Mouse (Mus musculus) spleen, postnatal 36 days (tissue): ENCODE data around the gene Mecp2.
"Not testable (repeated sequence)": the region's sequence is repeated elsewhere in the genome, so short reads cannot be mapped to it uniquely, and the experiment has no call there.

Experiments used
- DNase-seq, 2 experiments: peaks; one replicate each; pipeline ENCODE4 v3.0.0; 2022; ENCODE audit warnings: low spot score in 2 of 2, mixed read lengths in 1 of 2

The Mecp2 gene

DNA sequence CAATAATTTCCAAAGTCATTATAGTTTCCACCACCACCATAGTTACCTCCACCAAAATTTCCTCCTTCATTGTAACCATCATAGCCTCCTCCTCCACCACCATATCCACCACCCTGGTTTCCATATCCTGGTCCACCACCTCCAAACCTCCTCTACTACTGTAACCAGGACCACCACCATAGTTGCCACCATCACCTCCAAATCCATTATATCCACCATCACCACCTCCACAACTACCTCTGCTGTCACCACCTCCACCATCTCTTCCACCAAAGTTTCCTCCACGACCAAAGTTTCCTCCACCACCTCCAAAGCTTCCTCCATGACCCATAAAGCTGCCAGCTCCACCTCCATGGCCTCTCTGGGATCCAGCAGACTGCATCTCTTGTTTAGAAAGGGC is at the start of gene Mecp2:
Gene Mecp2, minus strand, starts transcription at position 101 of the 400 bp plus-strand sequence.
- DNase-seq: not testable (repeated sequence)

GRCm38 (mm10) chrX:74176959-74177358 is 41.8 kb upstream of the Mecp2 start, which contains the start of gene Tktl1:
Tktl1 (plus strand) TSS chrX:74177259.
- no peak for DNase-seq

- no peak for DNase-seq
Observed at GRCm38 (mm10) chrX:74167738-74168137, 32.6 kb upstream of the Mecp2 start, which contains the start of gene Tex28. Tex28 (minus strand) TSS chrX:74167838.

DNA sequence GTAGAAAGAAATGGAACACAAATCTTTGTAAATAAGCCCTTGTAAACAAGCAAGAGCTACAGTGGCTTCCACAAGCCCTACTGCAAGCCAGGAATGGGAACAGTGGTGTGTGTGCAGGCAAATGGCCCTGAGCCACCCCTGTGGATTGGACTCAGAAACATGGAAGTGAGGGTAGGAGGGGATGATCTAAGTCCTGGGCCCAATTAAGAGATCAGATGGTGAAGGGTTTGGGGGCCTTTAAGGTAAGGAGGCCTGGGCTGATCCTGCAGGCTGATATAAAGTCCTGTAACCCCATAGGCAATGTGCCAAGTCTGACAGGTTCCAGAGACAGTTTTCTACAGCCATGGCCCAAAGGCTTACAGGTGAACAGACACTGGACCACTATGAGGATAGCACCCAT is 8.0 kb downstream of the Mecp2 start, which contains the start of gene Opn1mw:
Gene Opn1mw, plus strand, starts transcription at position 301 of the 400 bp plus-strand sequence.
- no peak for DNase-seq

DNA sequence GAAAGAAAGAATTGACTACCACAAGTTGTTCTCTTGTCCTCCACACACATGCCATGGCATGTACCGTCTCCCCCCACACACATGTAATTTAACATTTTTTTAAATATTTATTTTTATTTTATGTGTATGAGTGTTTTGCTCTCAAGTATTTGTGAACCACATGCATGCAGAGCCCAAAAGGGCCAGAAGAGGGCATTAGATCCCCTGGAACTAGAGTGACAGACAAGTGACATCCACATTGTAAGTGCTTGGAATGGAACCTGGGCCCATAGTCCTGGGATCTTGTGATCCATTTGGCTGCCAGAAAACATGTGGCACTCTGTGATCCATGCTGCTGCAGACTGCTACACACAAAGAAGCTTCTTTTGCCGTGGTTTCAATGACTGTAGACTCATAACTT is 10.2 kb downstream of the Mecp2 start:
- DNase-seq: peak in 1 of 2 experiments; percentile 19

DNA sequence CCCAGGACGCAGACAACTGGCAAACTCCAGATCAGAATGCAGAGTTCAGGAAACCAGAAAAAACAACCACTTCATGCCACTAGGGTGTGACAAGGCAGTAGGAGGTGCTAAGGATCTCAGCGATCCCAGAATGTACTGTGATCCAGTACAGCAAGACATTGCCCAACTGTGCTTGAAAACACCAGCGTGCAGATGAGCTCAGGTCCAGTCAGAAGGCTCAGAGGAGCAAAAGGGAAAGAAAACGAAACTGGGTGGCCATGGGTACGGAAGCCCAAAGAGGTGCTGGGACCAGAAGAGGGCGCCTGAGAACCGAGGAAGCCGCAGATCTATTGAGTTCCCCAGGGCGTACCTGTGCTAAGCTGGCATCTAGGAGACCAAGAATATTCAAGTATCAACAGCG is 19.7 kb downstream of the Mecp2 start:
- DNase-seq: peak; percentile 67

DNA sequence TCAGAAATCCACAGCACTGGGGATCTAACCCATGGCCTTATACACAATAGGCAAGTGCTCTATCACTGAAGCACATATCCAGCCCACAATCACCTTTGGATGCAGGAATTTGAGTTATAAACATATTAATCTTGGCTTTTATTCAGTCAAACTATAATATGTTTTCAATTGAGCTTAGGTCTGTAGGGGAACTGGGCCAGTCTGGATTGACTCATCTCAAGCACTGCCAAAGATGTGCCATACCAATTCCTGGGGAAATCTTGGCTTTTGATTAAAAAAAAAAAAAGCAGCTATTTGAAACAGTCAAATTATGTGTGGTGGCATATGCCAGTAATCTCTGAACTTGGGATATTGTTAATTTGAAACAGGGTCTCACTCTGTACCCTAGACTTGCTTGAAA is 21.1 kb downstream of the Mecp2 start:
- no peak for DNase-seq

DNA sequence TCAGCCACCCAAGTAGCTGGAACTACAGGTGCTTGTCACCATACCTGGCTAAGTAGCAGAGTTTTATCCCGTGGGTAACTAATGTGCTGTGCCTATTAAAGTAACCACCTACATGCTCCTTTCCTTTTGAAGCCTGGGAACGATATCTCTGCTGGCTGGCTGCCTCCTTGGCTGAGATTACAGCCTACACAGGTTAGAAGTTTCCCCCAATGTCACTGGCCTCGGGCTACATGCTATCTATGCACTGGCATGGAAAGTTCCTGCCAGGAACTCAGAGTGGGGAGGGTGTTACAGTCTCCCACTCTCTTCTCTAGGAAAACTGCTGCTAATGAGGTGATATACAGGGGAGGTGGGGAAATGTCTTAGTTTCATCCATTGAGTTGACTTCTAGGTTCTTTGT is 26.4 kb downstream of the Mecp2 start:
- DNase-seq: no peak

- DNase-seq: no peak
Observed at GRCm38 (mm10) chrX:74105916-74106315, 29.2 kb downstream of the Mecp2 start.

- no peak for DNase-seq
Observed at GRCm38 (mm10) chrX:74103457-74104188, 31.5 kb downstream of the Mecp2 start.

DNA sequence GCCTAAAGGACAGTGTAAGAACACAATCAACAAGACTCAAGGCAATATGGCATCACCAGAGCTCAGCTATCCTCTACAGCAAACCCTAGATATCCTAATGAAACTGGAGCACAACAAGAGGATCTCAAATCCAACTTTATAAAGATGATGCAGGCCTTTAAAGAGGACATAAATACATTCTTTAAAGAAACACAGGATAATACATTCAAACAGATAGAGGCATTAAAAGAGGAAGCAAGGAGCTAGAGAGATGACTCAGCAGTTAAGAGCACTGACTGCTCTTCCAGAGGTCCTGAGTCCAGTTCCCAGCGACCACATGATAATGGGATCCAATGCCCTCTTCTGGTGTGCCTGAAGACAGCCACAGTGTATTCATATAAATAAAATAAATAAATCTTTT is 40.0 kb downstream of the Mecp2 start:
- DNase-seq: no peak

- DNase-seq: peak; percentile 96 to 98
Observed at GRCm38 (mm10) chrX:74085601-74086038, 49.5 kb downstream of the Mecp2 start.

DNA sequence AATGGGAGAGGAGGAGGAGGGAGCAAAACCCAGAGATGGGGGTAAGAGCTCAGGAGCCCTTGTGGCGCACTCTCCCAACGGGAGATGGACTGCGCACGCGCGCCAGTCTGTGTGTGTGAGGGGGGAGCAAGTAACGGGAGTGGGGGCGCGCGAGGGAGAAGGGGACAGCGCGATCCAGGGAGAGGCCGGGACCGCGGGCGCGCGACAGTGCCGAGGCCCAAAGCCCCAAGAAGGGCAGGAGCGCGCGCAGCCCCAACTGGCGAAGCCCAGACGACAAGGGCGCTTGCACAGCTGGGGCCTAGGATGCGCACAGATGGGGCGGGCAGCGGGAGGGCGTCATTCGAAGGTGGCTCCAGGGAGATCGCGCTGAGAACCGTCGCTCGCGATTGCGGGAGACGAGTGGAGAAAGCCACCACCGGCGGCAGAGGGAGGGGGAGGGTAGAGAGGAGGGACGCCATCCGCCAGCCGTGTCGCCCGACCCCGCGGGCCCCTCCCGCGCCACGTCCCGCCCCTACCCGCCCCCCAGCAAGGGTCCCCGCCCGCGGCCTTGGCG is 50.1 kb downstream of the Mecp2 start:
- DNase-seq: peak; percentile 71 to 73

DNA sequence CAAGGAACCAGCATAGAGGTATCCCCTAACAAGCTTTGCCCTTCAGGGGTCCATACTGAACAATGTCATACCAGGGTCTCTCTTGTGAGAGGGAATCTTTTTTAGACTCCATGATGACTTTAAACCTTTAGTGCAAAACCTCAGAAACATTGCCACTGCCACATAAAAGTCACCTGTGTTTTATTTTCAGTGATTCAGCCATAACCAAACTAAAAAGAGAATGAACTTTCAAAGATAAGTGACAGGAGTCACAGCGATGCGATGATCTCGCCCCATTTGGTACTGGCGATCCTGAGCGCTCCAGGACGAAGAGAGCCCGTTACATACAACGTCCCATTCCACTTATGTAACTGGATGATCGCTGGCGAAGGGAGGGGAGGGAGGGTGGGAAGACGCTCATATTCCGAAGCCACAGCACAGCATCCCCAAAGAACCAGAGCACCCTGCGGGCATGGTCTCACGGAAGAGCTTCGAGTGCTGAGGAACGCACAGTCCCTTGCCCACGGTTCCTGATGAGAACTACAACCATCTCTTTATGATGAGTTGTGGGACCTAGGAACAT is 50.8 kb downstream of the Mecp2 start:
- no peak for DNase-seq

DNA sequence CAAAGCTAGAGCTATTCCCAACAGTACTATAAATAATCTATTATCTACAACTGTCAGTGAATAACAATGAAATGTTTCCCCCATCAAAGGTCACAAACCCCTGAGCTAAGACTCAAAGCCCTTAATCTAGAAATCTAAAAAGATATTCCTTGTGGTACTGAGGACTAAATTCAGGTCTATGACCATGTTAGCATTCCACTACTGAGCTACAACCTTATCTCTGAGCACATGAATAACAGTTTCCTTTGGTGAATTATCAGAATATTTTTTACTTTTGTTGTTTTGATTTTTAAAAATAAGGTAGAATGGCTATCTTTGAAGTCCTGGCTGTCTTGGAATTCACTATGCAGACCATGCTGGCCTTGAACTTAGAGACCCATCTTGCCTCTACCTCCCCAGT is 64.4 kb downstream of the Mecp2 start:
- no peak for DNase-seq

- DNase-seq: no peak
Observed at GRCm38 (mm10) chrX:74067891-74068290, 67.3 kb downstream of the Mecp2 start.

GRCm38 (mm10) chrX:74045107-74045506 is 90.1 kb downstream of the Mecp2 start:
- no peak for DNase-seq

- no peak for DNase-seq
Observed at GRCm38 (mm10) chrX:74037702-74038375, 97.3 kb downstream of the Mecp2 start.

GRCm38 (mm10) chrX:74030000-74030399 is 105.2 kb downstream of the Mecp2 start:
- DNase-seq: no peak

DNA sequence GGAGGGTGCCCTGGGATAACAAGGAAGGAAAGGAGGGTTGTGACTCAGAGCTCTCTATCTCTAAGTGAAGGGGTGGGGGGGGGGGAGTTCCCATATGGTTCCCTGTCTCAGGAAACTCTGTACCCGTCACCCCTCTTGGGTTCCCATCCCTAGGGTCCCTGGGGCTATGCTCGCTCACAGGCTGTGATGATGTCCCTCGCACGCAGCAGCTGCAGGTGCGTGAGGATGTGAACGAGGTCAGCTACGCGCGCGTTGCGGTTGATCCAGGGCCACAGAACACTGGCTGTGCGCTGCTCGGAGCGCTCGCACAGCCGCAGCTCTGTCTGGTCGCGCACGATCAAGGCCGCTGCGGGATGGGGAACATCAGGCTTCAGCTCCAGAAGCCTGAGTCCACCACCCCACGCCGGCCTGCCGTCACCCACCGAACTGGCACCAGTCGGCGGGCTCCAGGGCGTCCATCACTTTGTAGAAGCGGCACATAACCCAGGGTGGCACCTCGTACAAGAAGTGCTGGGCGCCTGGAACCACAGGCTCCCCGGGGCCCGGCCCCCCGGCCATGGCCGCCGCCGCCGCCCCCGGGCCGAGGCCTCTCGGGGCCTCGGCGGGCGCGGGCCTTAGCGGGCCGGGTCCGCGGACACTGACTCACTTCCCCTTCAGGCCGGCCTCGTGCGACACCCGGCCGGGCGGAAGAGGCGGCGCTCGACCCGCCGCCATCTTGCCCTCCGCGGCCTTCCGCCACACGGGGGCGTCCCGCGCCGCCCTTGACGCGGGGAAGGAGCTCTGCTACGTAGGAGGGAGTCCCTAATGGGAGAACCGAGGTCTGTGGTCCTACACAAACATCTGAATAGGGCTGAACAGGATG is 111.7 kb downstream of the Mecp2 start, which contains the start of gene Irak1:
Gene Irak1, minus strand, starts transcription at position 731 of the 862 bp plus-strand sequence.
- peak; percentile 81 to 84 for DNase-seq

DNA sequence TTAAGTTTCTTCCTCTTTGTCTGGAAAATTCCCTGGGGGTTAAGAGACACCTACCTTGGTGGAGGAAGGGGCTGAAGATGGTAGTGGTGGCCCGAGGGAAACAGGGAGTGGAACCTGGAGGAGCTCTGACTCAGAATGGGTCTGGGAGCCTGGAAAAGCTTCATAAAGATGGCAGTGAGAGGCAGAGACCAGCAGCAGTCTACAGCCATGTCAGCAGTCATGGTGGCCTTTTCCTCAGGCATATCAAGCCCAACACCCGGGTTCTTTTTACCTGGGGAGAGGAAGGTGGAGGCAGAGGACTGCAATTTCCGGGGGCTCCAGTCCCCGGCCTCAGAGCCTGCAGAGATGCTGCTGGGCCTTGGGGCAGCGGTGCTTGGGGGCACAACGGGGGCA is 112.4 kb downstream of the Mecp2 start:
- no peak for DNase-seq
